Mouse (Mus musculus): ENCODE measurements around the gene Adcy9. TPM values are rescaled to one million over a fixed set of nuclear protein-coding genes. Genes with fewer than 3 reads are reported as not detected.

The Adcy9 gene
- total RNA-seq, 2 experiments from 2014 or later, result 31.4 to 36.2 TPM

GRCm38 (mm10) chr16:4318001-4318526 is 102.2 kb downstream of the Adcy9 start:
- peak; percentile 63 for DNase-seq

- peak; percentile 87 for DNase-seq
Observed at GRCm38 (mm10) chr16:4316094-4316474, 104.2 kb downstream of the Adcy9 start.

- DNase-seq, result no peak
Observed at GRCm38 (mm10) chr16:4315352-4316093, 104.8 kb downstream of the Adcy9 start.

DNA sequence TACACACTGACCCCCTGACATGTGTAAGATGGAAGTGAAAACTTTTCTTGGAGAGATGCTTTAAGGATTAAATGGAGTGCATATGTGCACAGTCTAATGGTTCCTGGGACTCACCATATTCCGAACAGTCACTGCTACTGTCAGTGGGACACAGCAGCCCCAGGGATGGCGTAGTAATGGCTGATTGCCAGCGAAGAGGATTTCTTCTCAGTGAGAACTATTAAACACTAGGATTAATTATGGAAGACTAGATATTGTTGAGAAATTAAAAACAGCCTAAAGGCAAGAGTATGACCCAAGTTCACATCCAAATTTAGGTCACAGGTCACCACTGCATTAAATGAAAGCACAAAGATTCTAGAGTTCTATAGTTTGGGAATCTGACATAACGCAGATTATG is 105.4 kb downstream of the Adcy9 start:
- DNase-seq, result no peak

DNA sequence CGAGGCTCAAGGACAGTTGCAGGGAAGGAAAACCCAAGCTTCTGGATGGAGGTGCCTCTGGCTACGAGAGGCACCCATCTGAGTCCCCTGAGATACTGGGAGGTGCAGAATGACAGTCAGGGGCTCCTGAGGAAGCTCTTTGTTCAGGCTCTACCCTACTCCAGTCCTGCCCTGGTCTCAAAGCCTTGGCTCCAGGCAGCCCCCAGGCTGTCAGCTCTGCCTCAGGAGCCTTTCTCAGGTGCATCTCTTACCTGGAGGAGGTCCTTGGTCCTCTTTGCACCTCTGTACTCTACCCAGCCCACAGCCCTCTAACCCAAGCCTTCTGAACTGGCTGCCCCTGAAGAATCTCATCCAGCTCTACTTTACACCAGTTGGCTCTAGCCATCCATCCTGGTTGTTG is 108.3 kb downstream of the Adcy9 start:
- DNase-seq, result no peak

GRCm38 (mm10) chr16:4311608-4312007 is 108.7 kb downstream of the Adcy9 start:
- DNase-seq, result no peak

DNA sequence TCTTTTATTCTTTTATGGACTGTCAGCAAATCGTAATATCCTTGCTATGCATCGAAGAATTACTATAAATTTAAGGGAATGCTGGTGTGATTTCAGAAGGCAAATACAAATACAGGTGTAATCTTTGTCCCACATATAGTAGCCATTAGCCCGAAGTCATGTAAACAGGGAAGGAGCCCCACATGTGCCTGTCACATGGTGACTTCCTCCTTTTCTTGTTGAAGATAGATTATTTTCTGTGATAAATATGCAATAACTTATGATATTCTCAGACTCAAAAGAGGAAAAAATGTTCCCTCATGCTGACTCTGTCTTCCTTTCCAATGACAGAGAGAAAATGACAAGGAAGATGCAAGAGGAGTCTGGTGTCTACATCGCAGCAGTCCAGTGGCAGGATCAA is 112.5 kb downstream of the Adcy9 start:
- DNase-seq, result no peak

DNA sequence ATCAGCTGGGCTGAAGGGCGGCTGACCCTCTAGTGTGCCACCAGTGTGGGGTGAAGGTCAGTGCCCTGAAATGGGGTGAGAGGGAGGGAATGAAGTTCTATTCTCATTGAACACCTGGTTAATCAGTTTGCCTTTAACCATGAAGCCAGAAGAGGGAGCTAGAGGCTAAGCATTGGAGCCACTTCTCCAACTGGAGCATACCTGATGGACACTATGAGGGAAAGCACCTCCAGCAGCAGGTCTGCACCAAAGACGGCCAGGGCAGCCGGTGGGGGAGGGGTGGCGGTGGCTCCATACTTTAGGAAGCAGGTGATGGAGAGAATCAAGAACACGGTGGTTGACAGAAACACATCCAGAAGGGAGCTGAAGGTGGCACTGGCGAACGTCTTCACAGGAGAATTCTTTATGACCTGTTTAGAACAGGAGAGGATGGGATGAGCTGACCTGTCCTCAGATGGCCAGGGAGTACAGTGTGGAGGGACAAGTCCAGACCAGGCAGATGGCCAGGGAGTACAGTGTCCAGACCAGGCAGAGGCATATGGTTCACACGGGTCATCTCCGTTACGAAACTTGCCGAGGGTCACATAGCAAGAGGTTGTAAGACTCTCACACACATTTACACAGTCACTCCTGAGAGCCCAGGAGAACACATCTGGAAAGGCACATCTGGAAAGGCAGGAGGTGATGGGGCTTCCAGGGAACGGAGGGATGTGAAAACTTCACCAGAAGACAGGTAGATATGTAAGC is 115.9 kb downstream of the Adcy9 start:
- DNase-seq, result peak; percentile 32

DNA sequence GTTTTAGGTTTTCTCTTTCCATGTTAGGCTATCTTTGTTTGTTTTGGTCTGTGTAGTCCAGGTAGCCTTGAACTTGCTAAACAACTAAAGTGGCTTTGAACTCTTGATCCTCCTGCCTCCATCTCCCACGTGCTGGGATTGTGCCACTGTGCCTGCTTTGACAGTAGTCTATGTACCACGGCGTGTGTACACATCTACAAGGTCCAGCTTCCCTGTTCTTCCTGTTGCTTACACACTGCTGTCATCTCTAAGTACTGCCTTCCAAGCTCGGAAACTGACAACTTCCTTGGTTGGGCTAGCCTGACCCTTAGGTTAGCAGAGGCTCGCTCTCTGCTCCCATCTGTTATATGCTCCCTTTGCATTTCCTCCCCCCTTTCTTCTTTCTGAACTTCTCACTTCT is 116.7 kb downstream of the Adcy9 start:
- DNase-seq, result no peak

- DNase-seq, result no peak
Observed at GRCm38 (mm10) chr16:4300280-4300679, 120.0 kb downstream of the Adcy9 start.

DNA sequence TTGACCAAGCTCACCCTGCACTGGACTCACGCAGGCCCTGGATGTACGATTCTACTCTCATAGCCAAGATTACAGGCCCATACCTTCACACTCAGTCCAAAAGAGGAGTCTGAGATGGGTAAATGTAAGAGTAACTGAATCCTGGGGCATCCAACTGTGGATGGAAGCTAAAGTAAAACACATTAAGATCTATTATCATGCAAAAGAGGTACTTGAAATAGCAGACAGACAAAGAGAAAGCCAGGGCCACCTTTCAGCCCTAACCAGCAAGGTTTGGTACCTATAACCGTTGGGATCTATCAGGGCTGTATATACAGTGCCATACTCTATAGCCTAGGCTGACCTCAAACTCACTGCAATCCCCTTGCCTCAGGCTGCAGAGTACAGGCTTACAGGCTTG is 127.0 kb downstream of the Adcy9 start:
- DNase-seq, result no peak

DNA sequence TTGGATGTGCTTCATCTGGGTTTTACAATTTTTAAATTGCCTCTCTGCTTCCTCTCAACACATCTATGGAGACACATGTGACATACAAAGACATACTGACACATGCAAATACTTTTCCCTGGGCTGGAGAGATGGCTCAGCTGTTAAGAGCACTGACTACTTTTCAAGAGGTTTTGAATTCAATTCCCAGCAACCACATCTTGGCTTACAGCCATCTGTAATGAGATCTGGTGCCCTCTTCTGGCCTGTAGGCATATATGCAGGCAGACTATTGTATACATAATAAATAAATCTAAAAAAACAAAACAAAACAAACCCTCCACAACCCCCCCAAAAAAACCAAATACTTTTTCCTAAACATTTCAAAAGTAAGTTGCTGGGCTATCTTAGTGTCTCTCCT is 130.8 kb downstream of the Adcy9 start:
- peak; percentile 36 for DNase-seq

- DNase-seq, result no peak
Observed at GRCm38 (mm10) chr16:4286593-4286992, 133.7 kb downstream of the Adcy9 start.

DNA sequence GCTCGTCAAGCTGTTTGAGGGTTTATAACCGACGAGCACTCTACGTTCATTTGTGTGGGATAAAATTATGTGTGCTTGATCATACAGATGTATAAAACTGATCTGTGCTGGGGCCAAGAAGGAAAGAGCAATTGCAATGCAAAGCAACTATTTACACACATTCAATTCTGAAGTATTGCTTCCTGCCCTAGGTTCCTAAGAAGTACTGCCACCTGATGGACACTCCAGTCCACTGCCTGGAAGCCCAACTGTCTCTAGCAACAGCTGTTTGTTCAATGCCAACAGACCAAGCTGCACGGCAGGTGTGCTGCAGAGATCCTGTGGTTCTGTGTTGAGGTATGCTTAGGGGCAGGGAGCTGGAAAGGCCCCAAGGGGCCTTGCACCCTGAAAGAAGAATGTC is 135.0 kb downstream of the Adcy9 start:
- DNase-seq, result peak; percentile 56

DNA sequence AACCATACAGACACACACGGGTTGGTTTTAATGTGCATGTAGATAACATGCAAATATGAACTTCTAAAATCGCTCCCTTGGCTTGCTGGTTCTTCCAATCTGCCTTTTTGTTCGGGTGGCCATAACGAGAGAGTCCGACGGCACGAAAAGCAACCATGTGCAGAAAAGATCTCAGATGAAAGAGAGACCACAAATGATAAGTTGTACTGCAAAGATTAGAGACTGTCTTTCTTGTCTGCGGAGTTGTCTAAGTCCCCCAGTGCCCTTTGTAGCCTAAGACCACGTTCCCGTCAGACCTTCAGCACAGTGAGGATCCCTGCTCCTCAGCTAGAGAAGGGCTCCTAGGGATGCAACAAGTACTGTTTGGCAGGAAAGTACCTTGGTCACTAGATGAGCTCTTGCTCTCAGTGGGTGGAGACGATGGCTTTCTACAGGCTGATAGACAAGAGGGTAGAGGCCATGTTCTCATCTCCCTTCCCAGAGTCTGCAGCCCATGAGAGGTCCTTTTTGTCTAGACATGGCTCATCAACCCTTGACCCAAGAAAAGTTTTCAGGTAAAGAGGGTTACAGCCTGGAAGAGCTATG is 136.9 kb downstream of the Adcy9 start:
- DNase-seq, result no peak

DNA sequence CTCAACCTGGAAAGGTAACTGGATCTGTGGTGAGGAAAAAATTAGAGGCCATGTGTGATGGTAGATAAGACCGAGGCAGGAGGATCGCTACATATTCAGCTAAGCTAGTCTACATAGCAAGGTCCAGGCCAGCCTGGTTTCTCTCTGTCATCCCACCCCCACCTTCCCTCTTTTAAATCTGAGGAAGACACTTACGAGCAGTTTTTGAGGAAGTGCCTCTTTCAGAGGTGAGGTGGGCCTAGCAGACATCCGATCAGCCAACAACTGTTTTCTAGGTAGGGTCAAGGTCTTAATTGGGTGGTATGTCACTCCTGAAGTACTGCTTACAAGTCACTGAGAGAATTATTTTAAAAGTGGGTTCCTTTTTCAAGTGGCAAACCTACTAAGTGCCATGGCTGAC is 138.8 kb downstream of the Adcy9 start:
- no peak for DNase-seq

DNA sequence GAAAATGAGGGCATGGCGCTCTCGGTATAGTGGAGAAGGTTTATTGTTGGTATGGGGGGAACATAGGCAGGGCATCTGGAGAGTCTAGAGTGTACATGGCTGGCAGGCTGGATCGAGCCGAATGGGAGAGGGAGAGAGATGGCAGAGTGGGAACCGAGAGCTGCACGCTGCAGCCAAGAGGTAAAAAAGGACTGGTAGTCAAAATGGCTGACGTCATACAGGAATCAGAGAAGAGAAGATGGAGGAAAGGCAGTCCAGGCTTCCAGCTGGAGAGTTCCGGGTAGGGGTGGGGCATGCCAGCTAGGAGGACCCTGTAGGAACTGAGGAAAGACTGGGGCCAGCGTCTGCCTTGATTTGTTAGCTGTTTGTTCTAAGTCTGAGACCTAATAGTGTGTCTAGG is 139.3 kb downstream of the Adcy9 start:
- no peak for DNase-seq

DNA sequence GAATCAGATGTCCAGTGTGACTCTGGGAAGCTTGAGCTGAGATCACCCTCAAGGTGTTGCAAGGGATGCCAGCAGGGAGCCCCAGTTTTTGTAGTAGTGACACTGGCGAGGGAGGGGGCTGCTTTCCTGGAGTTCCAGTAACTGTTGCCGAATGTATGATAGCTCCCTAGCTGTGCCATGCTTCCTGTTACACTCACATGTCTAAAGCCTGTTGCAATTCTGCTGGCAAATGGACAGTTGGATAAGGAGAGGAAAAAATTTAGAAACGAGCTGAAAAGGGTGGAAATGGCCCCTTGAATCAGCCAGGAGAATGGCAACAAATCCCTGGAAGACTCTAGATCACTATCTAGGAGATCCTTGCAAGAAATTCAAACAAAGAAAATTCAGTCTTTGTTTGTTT is 140.7 kb downstream of the Adcy9 start:
- no peak for DNase-seq

- DNase-seq, result no peak
Observed at GRCm38 (mm10) chr16:4276621-4277020, 143.7 kb downstream of the Adcy9 start.

DNA sequence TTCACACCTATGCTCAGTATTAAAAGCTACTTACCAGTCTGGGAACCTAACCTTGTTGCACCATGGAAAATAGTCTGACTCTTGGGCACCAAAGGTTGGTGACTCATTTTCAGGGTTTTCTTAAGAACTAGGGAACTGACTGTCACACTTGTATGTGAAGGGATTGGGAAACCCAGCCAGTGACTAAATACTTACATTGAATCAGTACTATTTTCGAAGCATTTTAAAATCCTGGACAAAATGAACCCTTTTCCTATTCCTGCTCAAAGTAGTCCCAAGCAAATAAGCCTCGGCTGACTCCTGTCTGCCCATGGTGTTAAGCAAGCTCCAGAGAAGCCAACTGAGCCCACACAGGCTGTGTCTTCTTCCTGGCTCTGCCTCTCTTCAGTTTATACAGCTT is 144.1 kb downstream of the Adcy9 start:
- no peak for DNase-seq

DNA sequence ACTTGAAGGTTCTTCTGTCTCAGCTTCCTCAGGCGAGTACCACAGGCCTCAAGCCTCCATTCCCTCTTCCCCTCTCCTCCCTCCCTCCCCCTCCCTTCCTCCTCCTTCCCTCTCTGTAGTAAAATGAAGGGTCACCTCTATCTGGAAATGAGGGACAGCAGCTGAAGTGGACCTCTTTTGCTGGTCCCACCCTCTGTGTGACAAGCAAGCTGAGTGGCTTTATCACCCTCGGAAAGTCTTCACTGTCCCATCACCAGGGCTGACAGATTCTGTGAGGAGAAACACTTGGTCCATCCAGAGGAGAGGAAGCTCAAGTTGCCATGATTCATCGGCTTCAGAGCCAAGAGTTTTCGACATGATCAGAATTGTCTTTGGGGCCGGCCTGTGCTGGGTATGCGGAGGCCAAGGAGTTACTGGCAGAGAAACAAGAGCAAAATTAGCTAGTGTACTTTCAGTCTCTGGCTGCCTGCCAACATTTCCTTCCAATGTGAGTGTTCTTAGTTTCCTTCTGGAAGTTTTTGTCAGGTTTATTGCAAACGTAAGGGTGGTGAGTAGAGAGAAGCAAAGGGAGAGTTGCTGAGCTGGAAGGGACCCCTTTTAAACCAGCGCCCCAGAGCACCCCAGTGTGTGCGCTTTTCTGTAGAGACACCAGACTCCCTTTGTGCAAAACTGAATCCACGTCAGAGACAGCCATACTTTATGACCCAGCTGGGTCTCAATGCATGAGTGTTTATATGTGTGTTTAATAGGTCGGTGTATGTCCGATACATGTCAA is 146.4 kb downstream of the Adcy9 start:
- DNase-seq, result peak; percentile 84

- no peak for DNase-seq
Observed at GRCm38 (mm10) chr16:4272254-4272653, 148.0 kb downstream of the Adcy9 start.

GRCm38 (mm10) chr16:4270911-4271310 is 149.4 kb downstream of the Adcy9 start:
- no peak for DNase-seq

Data from adrenal gland, postnatal 10 days (tissue).